Mouse (Mus musculus): ENCODE data around the gene Hmcn2. TPM values are rescaled to one million over a fixed set of nuclear protein-coding genes. Genes with fewer than 3 reads are reported as not detected.

Hmcn2 gene
- total and polyA plus RNA-seq, 3 experiments: 7.2 to 24.3 (median 8.3) TPM

DNA sequence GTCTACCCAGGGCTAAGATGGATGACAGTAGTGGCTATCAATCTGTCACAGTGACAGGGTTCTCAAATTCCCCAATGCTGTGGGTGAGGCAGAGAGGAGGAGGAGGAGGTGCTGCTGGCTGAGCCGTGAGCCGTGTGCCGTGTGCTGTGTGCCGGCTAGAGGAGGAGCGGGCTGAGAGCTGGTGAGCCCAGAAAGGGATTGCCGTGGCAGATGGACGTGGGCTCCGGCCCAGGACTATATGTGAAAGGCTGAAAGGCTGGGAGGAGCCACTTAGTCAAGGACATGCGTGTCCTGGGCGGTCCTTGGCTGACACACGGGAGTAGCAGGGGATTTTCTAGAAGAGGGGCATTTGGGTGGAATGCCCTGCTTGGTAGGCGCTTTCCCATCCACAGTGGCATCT lies 31.3 kb upstream of the Hmcn2 start:
- no peaks in the 10 kb centered on the region for H3K27me3 ChIP-seq (ENCODE audit: control insufficient read depth, insufficient read depth, low read length)
- no peaks in the 10 kb centered on the region for H3K36me3 ChIP-seq (ENCODE audit: control insufficient read depth, insufficient read depth, low read length)
- H3K79me2 ChIP-seq (replicated peaks; ENCODE audit: control insufficient read depth, insufficient read depth, low read length): no peaks in the 10 kb centered on the region
- no peak overlapping the region for H3K4me3 ChIP-seq
- intact Hi-C loops (cut with DNase I): no loop called here
- no peak for DNase-seq
- TF ChIP-seq CTCF (IDR thresholded peaks at IDR 0.05) (no peak), POLR2A (IDR thresholded peaks at IDR 0.05; ENCODE audit: insufficient read depth, low read depth, low read length) (no peak), EP300 (IDR thresholded peaks at IDR 0.05; ENCODE audit: insufficient read depth, low read depth, low read length) (no peak)
- WGBS: 95% methylated on average over 12 of the region's 12 CpGs
- H3K9ac ChIP-seq (ENCODE audit: low read depth, low read length): no peak overlapping the region
- H3K4me1 ChIP-seq (ENCODE audit: control insufficient read depth, insufficient read depth, low read length): no peaks in the 10 kb centered on the region
- no peak overlapping the region for H3K27ac ChIP-seq

GRCm38 (mm10) chr2:31284531-31284930 lies 29.7 kb upstream of the Hmcn2 start:
- H3K36me3 ChIP-seq (ENCODE audit: control insufficient read depth, insufficient read depth, low read length): no peaks in the 10 kb centered on the region
- 83% methylated on average over 5 of the region's 5 CpGs for WGBS

DNA sequence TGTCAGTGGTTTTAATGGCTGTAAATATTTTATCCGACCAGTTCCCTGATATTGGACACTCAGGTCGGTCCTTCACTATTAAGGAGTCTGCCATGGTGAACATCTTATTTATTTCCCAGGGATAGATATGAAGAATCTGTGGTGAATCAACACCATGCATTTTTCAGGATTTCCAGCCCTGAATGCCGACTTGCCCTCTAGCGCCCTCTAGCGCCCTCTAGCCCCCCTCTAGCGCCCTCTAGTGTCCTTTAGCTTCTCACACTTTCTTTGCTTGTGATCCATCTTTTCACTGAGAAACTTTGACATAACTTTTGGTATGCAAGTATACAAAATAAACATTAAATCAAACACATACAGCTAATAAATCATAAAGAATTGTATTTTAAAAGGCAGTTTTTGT lies 22.8 kb upstream of the Hmcn2 start:
- Histone ChIP-seq H3K36me3 (ENCODE audit: control insufficient read depth, insufficient read depth, low read length) (no peaks in the 10 kb centered on the region), H3K27ac (no peak overlapping the region), H3K27me3 (ENCODE audit: control insufficient read depth, insufficient read depth, low read length) (no peaks in the 10 kb centered on the region), H3K4me3 (no peak overlapping the region), H3K4me1 (ENCODE audit: control insufficient read depth, insufficient read depth, low read length) (no peaks in the 10 kb centered on the region), H3K9ac (ENCODE audit: low read depth, low read length) (no peak overlapping the region), H3K79me2 (replicated peaks; ENCODE audit: control insufficient read depth, insufficient read depth, low read length) (no peaks in the 10 kb centered on the region)
- DNase-seq: peak; percentile 40 to 78
- intact Hi-C loops (cut with DNase I): loop anchor here (1.0 to 5.0 kb wide), 3 partner anchors 44 to 267 kb away; partner anchors contain the start of gene Ncs1
- TF ChIP-seq CTCF (IDR thresholded peaks at IDR 0.05) (no peak), EP300 (IDR thresholded peaks at IDR 0.05; ENCODE audit: insufficient read depth, low read depth, low read length) (peak; percentile 46; the same call in 1 of the 2 replicates), POLR2A (IDR thresholded peaks at IDR 0.05; ENCODE audit: insufficient read depth, low read depth, low read length) (no peak)
- WGBS: 9% methylated on average over 6 of the region's 6 CpGs

More at GRCm38 (mm10) chr2:31284531-31284930, 29.7 kb upstream of the Hmcn2 start:
- Histone ChIP-seq H3K4me3 (no peak overlapping the region), H3K27ac (no peak overlapping the region), H3K27me3 (ENCODE audit: control insufficient read depth, insufficient read depth, low read length) (no peaks in the 10 kb centered on the region), H3K79me2 (replicated peaks; ENCODE audit: control insufficient read depth, insufficient read depth, low read length) (no peaks in the 10 kb centered on the region), H3K9ac (ENCODE audit: low read depth, low read length) (no peak overlapping the region), H3K4me1 (ENCODE audit: control insufficient read depth, insufficient read depth, low read length) (no peaks in the 10 kb centered on the region)
- intact Hi-C loops (cut with DNase I): no loop called here
- DNase-seq: no peak
- no peak for TF ChIP-seq EP300 (IDR thresholded peaks at IDR 0.05; ENCODE audit: insufficient read depth, low read depth, low read length)
- no peak for TF ChIP-seq POLR2A (IDR thresholded peaks at IDR 0.05; ENCODE audit: insufficient read depth, low read depth, low read length)
- no peak for TF ChIP-seq CTCF (IDR thresholded peaks at IDR 0.05)

DNA sequence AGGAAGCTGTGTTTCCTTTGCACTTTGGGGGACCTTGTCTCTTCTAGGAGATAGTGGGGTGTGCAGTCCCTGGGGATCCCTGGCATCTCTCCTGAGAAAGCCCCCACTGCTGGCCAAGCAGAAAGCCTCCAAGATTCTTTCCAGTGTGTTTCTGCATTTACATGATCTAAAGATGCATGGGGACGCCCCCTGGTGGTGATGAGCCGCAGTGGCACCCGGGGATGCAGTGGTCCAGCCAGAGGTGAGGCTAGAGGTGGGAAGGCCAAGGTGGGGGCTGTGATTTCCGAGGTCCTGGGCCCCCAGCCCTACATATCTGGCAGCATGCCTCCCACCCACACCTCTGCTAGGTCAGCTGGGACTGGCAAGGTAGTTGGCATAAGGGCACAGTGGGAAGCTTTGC lies 19.2 kb upstream of the Hmcn2 start:
- H3K36me3 ChIP-seq (ENCODE audit: control insufficient read depth, insufficient read depth, low read length): no peaks in the 10 kb centered on the region
- no peak for TF ChIP-seq EP300 (IDR thresholded peaks at IDR 0.05; ENCODE audit: insufficient read depth, low read depth, low read length)
- peak; percentile 98 for TF ChIP-seq CTCF (IDR thresholded peaks at IDR 0.05)
- no peak for TF ChIP-seq POLR2A (IDR thresholded peaks at IDR 0.05; ENCODE audit: insufficient read depth, low read depth, low read length)
- H3K27me3 ChIP-seq (ENCODE audit: control insufficient read depth, insufficient read depth, low read length): no peaks in the 10 kb centered on the region
- H3K4me3 ChIP-seq: no peak overlapping the region
- H3K9ac ChIP-seq (ENCODE audit: low read depth, low read length): no peak overlapping the region
- no peaks in the 10 kb centered on the region for H3K79me2 ChIP-seq (replicated peaks; ENCODE audit: control insufficient read depth, insufficient read depth, low read length)
- intact Hi-C loops (cut with DNase I): loop anchor here (5.0 kb wide), 1 partner anchor 48 kb away; the partner anchor contains the start of gene Ncs1
- 2% methylated on average over 4 of the region's 4 CpGs for WGBS
- no peaks in the 10 kb centered on the region; the same call in 1 of the 2 replicates for H3K4me1 ChIP-seq (ENCODE audit: control insufficient read depth, insufficient read depth, low read length)
- no peak overlapping the region for H3K27ac ChIP-seq
- peak; percentile 61 to 82 for DNase-seq

DNA sequence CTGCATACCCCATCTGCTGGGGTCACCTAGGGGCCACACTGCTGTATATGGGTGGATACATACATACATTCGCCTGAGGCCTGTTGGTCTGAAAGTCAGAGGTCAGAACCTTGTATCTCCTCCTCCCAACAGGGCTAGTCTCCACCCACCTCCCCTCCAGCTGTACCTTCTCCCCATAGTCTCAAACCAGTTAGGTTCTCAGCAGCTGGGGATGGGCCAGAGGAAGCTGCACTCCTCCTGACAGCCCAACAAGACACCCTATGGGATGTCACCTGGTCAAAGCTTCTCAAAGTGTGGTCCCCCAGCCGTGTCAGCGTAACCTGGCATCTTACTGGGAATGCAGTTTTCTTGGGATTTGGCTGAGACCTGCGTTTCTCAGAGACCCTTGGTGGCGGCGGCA lies 17.8 kb upstream of the Hmcn2 start:
- DNase-seq: no peak
- intact Hi-C loops (cut with DNase I): no loop called here

GRCm38 (mm10) chr2:31297602-31298268 lies 16.5 kb upstream of the Hmcn2 start:
- intact Hi-C loops (cut with DNase I): no loop called here
- 6% methylated on average over 17 of the region's 17 CpGs for WGBS

More for the DNA sequence above, 17.8 kb upstream of the Hmcn2 start:
- 88% methylated on average over 6 of the region's 6 CpGs for whole genome bisulfite sequencing
- H3K36me3 ChIP-seq (ENCODE audit: control insufficient read depth, insufficient read depth, low read length): no peaks in the 10 kb centered on the region
- no peaks in the 10 kb centered on the region; the same call in 1 of the 2 replicates for H3K4me1 ChIP-seq (ENCODE audit: control insufficient read depth, insufficient read depth, low read length)
- H3K79me2 ChIP-seq (replicated peaks; ENCODE audit: control insufficient read depth, insufficient read depth, low read length): no peaks in the 10 kb centered on the region
- no peak overlapping the region for H3K27ac ChIP-seq
- no peaks in the 10 kb centered on the region for H3K27me3 ChIP-seq (ENCODE audit: control insufficient read depth, insufficient read depth, low read length)
- TF ChIP-seq EP300 (IDR thresholded peaks at IDR 0.05; ENCODE audit: insufficient read depth, low read depth, low read length) (no peak), POLR2A (IDR thresholded peaks at IDR 0.05; ENCODE audit: insufficient read depth, low read depth, low read length) (no peak)
- no peak overlapping the region for H3K9ac ChIP-seq (ENCODE audit: low read depth, low read length)
- H3K4me3 ChIP-seq: no peak overlapping the region

More at GRCm38 (mm10) chr2:31297602-31298268, 16.5 kb upstream of the Hmcn2 start:
- H3K36me3 ChIP-seq (ENCODE audit: control insufficient read depth, insufficient read depth, low read length): no peaks in the 10 kb centered on the region
- H3K27ac ChIP-seq: peak overlapping the region; percentile 67
- H3K9ac ChIP-seq (ENCODE audit: low read depth, low read length): peak overlapping the region; percentile 56
- TF ChIP-seq EP300 (IDR thresholded peaks at IDR 0.05; ENCODE audit: insufficient read depth, low read depth, low read length) (0 out of 2 replicates have a peak, but pooled peaks have one; percentile 27), CTCF (IDR thresholded peaks at IDR 0.05) (no peak), POLR2A (IDR thresholded peaks at IDR 0.05; ENCODE audit: insufficient read depth, low read depth, low read length) (peak; percentile 72)
- H3K79me2 ChIP-seq (replicated peaks; ENCODE audit: control insufficient read depth, insufficient read depth, low read length): no peaks in the 10 kb centered on the region
- H3K4me1 ChIP-seq (ENCODE audit: control insufficient read depth, insufficient read depth, low read length): no peaks in the 10 kb centered on the region; the same call in 1 of the 2 replicates
- H3K27me3 ChIP-seq (ENCODE audit: control insufficient read depth, insufficient read depth, low read length): no peaks in the 10 kb centered on the region
- peak overlapping the region; percentile 51 for H3K4me3 ChIP-seq
- peak; percentile 68 to 70 for DNase-seq

Data from heart, adult 2 months (tissue).